Mouse (Mus musculus) MEL (cell line): Measurements from ENCODE around the gene Ngp. TPM values are rescaled to one million over a fixed set of nuclear protein-coding genes. Genes with fewer than 3 reads are reported as not detected.

Source experiments
- DNase-seq: peaks from one replicate; pipeline ENCODE4 v3.0.0; 2011; ENCODE audit warnings: low read depth, low spot score
- H3K27ac ChIP-seq: 2 replicates; pipeline ENCODE4 v1.5.1; 2012; ENCODE audit warnings: low read depth, mild to moderate bottlenecking, control low read depth, low read length, moderate library complexity; ENCODE audit not compliant: control insufficient read depth
- H3K27me3 ChIP-seq, 2 experiments: fragments of 150-350 bp in 1 of 2; sonication (generic) in 1 of 2; 2 replicates each; pipeline ENCODE4 v1.6.1; 2012; ENCODE audit warnings: low read length in 2 of 2, mild to moderate bottlenecking in 2 of 2, improper control_type of control experiment in 1 of 2, moderate library complexity in 1 of 2; ENCODE audit not compliant: insufficient read depth in 2 of 2, control insufficient read depth in 1 of 2
- H3K36me3 ChIP-seq, 2 experiments: 2 replicates each; pipeline ENCODE4 v1.6.1; 2012 to 2014; ENCODE audit warnings: low read length in 2 of 2, improper control_type of control experiment in 1 of 2, inconsistent platforms in 1 of 2, mild to moderate bottlenecking in 1 of 2; ENCODE audit not compliant: insufficient read depth in 2 of 2, control insufficient read depth in 1 of 2
- H3K4me1 ChIP-seq, 2 experiments: fragments of 150-350 bp in 1 of 2; sonication (generic) in 1 of 2; 2 replicates each; pipeline ENCODE4 v1.6.1; 2012; ENCODE audit warnings: low read length in 2 of 2, improper control_type of control experiment in 1 of 2, mild to moderate bottlenecking in 1 of 2; ENCODE audit not compliant: insufficient read depth in 2 of 2, control insufficient read depth in 1 of 2
- H3K4me3 ChIP-seq, 2 experiments: fragments of 150-350 bp in 1 of 2; sonication (generic) in 1 of 2; 2 replicates each; pipeline ENCODE4 v1.5.1; 2012; ENCODE audit warnings: low read depth in 2 of 2, low read length in 2 of 2, mild to moderate bottlenecking in 2 of 2, moderate library complexity in 2 of 2, control low read depth in 1 of 2, improper control_type of control experiment in 1 of 2; ENCODE audit not compliant: control insufficient read depth in 1 of 2, insufficient read depth in 1 of 2
- H3K79me2 ChIP-seq: 2 replicates; pipeline ENCODE4 v1.6.1; 2012; ENCODE audit warnings: mild to moderate bottlenecking, low read length, moderate library complexity; ENCODE audit not compliant: control insufficient read depth, poor library complexity, insufficient read depth
- H3K9ac ChIP-seq: 2 replicates; pipeline ENCODE4 v1.6.1; 2012; ENCODE audit warnings: low read depth, mild to moderate bottlenecking, control low read depth, low read length, moderate library complexity; ENCODE audit not compliant: control insufficient read depth, poor library complexity, severe bottlenecking
- H3K9me3 ChIP-seq: fragments of 150-350 bp; sonication (generic); replicated peaks from 2 replicates; pipeline ENCODE4 v1.6.1; 2012; ENCODE audit warnings: mild to moderate bottlenecking, low read length, improper control_type of control experiment, moderate library complexity; ENCODE audit not compliant: insufficient read depth
- BHLHE40 ChIP-seq: IDR thresholded peaks from 2 replicates; pipeline ENCODE4 v1.6.1; 2012; ENCODE audit warnings: low read depth, mild to moderate bottlenecking, inconsistent platforms, low read length, improper control_type of control experiment, borderline replicate concordance
- CHD1 ChIP-seq: IDR thresholded peaks from 2 replicates; pipeline ENCODE4 v1.6.1; 2012; ENCODE audit warnings: low read depth, mild to moderate bottlenecking, inconsistent platforms, low read length, improper control_type of control experiment
- E2F4 ChIP-seq: IDR thresholded peaks from 2 replicates; pipeline ENCODE4 v1.6.1; 2011; ENCODE audit warnings: low read depth, low read length, improper control_type of control experiment, borderline replicate concordance
- EP300 ChIP-seq, 2 experiments: IDR thresholded peaks; 2 replicates each; pipeline ENCODE4 v1.6.1; 2011; ENCODE audit warnings: improper control_type of control experiment in 2 of 2, low read length in 2 of 2, low read depth in 1 of 2, mild to moderate bottlenecking in 1 of 2
- ETS1 ChIP-seq: IDR thresholded peaks from 2 replicates; pipeline ENCODE4 v1.6.1; 2012; ENCODE audit warnings: low read depth, mild to moderate bottlenecking, inconsistent platforms, low read length, improper control_type of control experiment, moderate library complexity
- GABPA ChIP-seq: IDR thresholded peaks from 2 replicates; pipeline ENCODE4 v1.6.1; 2012; ENCODE audit warnings: low read depth, mild to moderate bottlenecking, inconsistent platforms, low read length, improper control_type of control experiment, moderate library complexity
- HCFC1 ChIP-seq: IDR thresholded peaks from 2 replicates; pipeline ENCODE4 v1.6.1; 2012; ENCODE audit warnings: low read depth, mild to moderate bottlenecking, inconsistent platforms, low read length, improper control_type of control experiment, moderate library complexity
- JUND ChIP-seq: IDR thresholded peaks from 2 replicates; pipeline ENCODE4 v1.6.1; 2011; ENCODE audit warnings: low read depth, mild to moderate bottlenecking, improper control_type of control experiment, low read length
- MAFK ChIP-seq: IDR thresholded peaks from 2 replicates; pipeline ENCODE4 v1.6.1; 2011; ENCODE audit warnings: low read depth, mild to moderate bottlenecking, low read length, improper control_type of control experiment, borderline replicate concordance
- MAX ChIP-seq: IDR thresholded peaks from 2 replicates; pipeline ENCODE4 v1.6.1; 2011; ENCODE audit warnings: low read length, improper control_type of control experiment
- MAZ ChIP-seq: IDR thresholded peaks from 2 replicates; pipeline ENCODE4 v1.6.1; 2012; ENCODE audit warnings: low read depth, mild to moderate bottlenecking, inconsistent platforms, low read length, improper control_type of control experiment
- MEF2A ChIP-seq: IDR thresholded peaks from 2 replicates; pipeline ENCODE4 v1.6.1; 2014; ENCODE audit warnings: low read depth, mild to moderate bottlenecking, inconsistent platforms, low read length, improper control_type of control experiment; ENCODE audit not compliant: poor library complexity, insufficient replicate concordance, severe bottlenecking; ENCODE audit errors: extremely low read depth
- MXI1 ChIP-seq: IDR thresholded peaks from 2 replicates; pipeline ENCODE4 v1.6.1; 2011; ENCODE audit warnings: mild to moderate bottlenecking, low read depth, low read length, improper control_type of control experiment
- MYB ChIP-seq: IDR thresholded peaks from 2 replicates; pipeline ENCODE4 v1.6.1; 2011; ENCODE audit warnings: mild to moderate bottlenecking, low read depth, low read length, improper control_type of control experiment
- MYC ChIP-seq: IDR thresholded peaks from 2 replicates; pipeline ENCODE4 v1.6.1; 2011; ENCODE audit warnings: low read depth, mild to moderate bottlenecking, low read length, improper control_type of control experiment, moderate library complexity
- NELFE ChIP-seq: IDR thresholded peaks from 2 replicates; pipeline ENCODE4 v1.6.1; 2011; ENCODE audit warnings: low read depth, low read length, improper control_type of control experiment
- NRF1 ChIP-seq: IDR thresholded peaks from 2 replicates; pipeline ENCODE4 v1.6.1; 2014; ENCODE audit warnings: low read depth, mild to moderate bottlenecking, inconsistent platforms, low read length, improper control_type of control experiment, moderate library complexity; ENCODE audit not compliant: poor library complexity, insufficient read depth, severe bottlenecking
- POLR2A ChIP-seq, 2 experiments: IDR thresholded peaks; 2 replicates each; pipeline ENCODE4 v1.6.1; 2011 to 2012; ENCODE audit warnings: low read length in 2 of 2, mild to moderate bottlenecking in 2 of 2, control low read depth in 1 of 2, improper control_type of control experiment in 1 of 2, low read depth in 1 of 2, moderate library complexity in 1 of 2; ENCODE audit not compliant: control insufficient read depth in 1 of 2, insufficient read depth in 1 of 2, poor library complexity in 1 of 2
- POLR2AphosphoS2 ChIP-seq: IDR thresholded peaks from 2 replicates; pipeline ENCODE4 v1.6.1; 2011; ENCODE audit warnings: low read length, improper control_type of control experiment
- RAD21 ChIP-seq: IDR thresholded peaks from 2 replicates; pipeline ENCODE4 v1.6.1; 2011; ENCODE audit warnings: mild to moderate bottlenecking, low read depth, low read length, improper control_type of control experiment
- RCOR1 ChIP-seq: IDR thresholded peaks from 2 replicates; pipeline ENCODE4 v1.6.1; 2012; ENCODE audit warnings: low read depth, mild to moderate bottlenecking, inconsistent platforms, low read length, improper control_type of control experiment
- SMC3 ChIP-seq: IDR thresholded peaks from 2 replicates; pipeline ENCODE4 v1.6.1; 2011; ENCODE audit warnings: low read depth, low read length, improper control_type of control experiment
- TAL1 ChIP-seq: IDR thresholded peaks from 2 replicates; pipeline ENCODE4 v1.6.1; 2012; ENCODE audit warnings: mild to moderate bottlenecking, inconsistent platforms, low read length, moderate library complexity, mixed read lengths
- TBP ChIP-seq: IDR thresholded peaks from 2 replicates; pipeline ENCODE4 v1.8.0; 2011; ENCODE audit warnings: low read depth, low read length, improper control_type of control experiment
- TCF12 ChIP-seq: IDR thresholded peaks from 2 replicates; pipeline ENCODE4 v1.6.1; 2014; ENCODE audit warnings: low read depth, mild to moderate bottlenecking, inconsistent platforms, low read length, improper control_type of control experiment, moderate library complexity
- UBTF ChIP-seq: IDR thresholded peaks from 2 replicates; pipeline ENCODE4 v1.6.1; 2012; ENCODE audit warnings: low read depth, mild to moderate bottlenecking, inconsistent platforms, low read length, improper control_type of control experiment, moderate library complexity, borderline replicate concordance; ENCODE audit not compliant: insufficient read depth
- USF1 ChIP-seq: IDR thresholded peaks from 2 replicates; pipeline ENCODE4 v1.6.1; 2014; ENCODE audit warnings: low read depth, mild to moderate bottlenecking, inconsistent platforms, low read length, improper control_type of control experiment, moderate library complexity
- USF2 ChIP-seq, 2 experiments: IDR thresholded peaks; 2 replicates each; pipeline ENCODE4 v1.6.1; 2011 to 2012; ENCODE audit warnings: improper control_type of control experiment in 2 of 2, low read length in 2 of 2, borderline replicate concordance in 1 of 2, inconsistent platforms in 1 of 2, low read depth in 1 of 2, mild to moderate bottlenecking in 1 of 2; ENCODE audit not compliant: insufficient read depth in 1 of 2
- ZC3H11A ChIP-seq: IDR thresholded peaks from 2 replicates; pipeline ENCODE4 v1.6.1; 2012; ENCODE audit warnings: low read depth, mild to moderate bottlenecking, inconsistent platforms, low read length, improper control_type of control experiment
- ZMIZ1 ChIP-seq: IDR thresholded peaks from 2 replicates; pipeline ENCODE4 v1.6.1; 2012; ENCODE audit warnings: low read depth, mild to moderate bottlenecking, inconsistent platforms, low read length, improper control_type of control experiment, moderate library complexity
- ZNF384 ChIP-seq: IDR thresholded peaks from 2 replicates; pipeline ENCODE4 v1.6.1; 2012; ENCODE audit warnings: low read depth, mild to moderate bottlenecking, inconsistent platforms, low read length, improper control_type of control experiment
- polyA plus RNA-seq, 2 experiments: library from polyadenylated mRNA; stranded (reverse) in 1 of 2; unstranded in 1 of 2; fragments of >175 nt in 1 of 2; fragments of >200 nt in 1 of 2; gene quantifications; 2 replicates each; pipeline versions ENCODE4 v1.2.1 to v1.2.4; 2012; ENCODE audit warnings: low replicate concordance in 2 of 2, low read depth in 1 of 2; ENCODE audit not compliant: insufficient read length in 2 of 2, insufficient read depth in 1 of 2, missing spikeins in 1 of 2
- total RNA-seq: library from RNA; depleted of rRNA; stranded (reverse); fragments of 300-350 nt; gene quantifications from 2 replicates; pipeline ENCODE4 v1.2.3, GENCODE M21; 2012

Ngp gene
- total and polyA plus RNA-seq, 3 experiments: not detected

DNA sequence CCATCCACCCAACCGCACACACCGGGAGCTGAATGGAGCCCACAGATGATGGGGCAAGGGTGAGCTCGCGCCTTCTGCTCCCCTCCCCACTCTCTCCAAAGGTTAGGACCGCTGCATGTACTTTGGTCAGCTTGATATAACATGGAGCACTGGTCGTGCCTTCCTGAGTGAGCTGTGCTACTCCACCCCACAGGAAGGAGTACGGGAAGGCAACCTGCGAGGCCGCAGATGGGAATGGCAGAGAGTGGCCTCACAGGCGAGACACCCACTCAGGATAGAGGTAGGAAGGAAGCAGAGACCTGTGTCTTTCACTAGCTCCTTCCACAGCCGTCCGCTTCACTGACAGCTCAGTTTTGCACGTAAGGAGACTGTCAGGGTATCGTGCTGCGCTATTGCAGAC lies 28.8 kb downstream of the Ngp start:
- Histone ChIP-seq H3K36me3 (no peaks in the 10 kb centered on the region), H3K4me1 (peaks cover 0 to 6% of the 10 kb centered on the region in 2 experiments; a peak in 2 of 4 replicates)

DNA sequence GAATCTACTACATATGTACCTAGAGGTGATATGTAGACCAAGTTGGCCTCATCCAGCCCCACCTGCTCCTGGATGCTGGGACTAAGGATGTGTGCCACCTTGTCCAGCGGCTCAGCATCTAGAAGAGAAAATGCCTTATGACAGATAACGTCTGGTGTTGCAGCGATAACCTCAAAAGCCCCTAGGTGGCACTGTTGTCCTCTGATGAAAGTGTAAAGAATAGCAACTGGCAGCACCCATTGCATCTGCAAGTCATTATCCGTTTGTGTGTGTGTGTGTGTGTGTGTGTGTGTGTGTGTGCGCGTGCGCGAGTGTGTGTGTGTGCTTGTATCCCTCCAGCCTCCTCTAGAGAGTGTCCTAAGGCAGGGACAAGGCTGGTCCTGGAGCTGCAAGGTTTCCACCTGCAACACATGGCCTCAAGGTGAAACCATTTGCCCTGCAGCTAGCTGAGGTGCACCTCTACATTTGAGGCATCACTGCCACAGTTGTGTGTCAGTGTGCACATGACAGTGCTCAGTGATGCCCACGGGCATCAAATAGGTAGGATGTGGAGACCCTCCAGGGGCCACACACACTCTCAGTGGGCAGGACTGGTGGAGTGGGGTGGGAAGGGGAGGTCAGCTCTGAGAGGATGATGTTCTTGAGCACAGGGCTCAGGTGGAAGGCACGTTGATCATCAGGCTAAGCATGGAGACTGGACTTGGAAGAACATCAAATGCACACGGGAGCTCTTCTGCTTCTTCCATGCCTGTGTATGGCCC lies 29.5 kb downstream of the Ngp start:
- DNase-seq: peak; percentile 93
- H3K79me2 ChIP-seq: no peaks in the 10 kb centered on the region
- no peaks in the 10 kb centered on the region for H3K36me3 ChIP-seq
- no peak overlapping the region for H3K9ac ChIP-seq
- H3K4me1 ChIP-seq: peaks cover 0 to 6% of the 10 kb centered on the region in 2 experiments; a peak in 2 of 4 replicates
- H3K4me3 ChIP-seq: no peak overlapping the region
- H3K27me3 ChIP-seq: no peaks in the 10 kb centered on the region
- H3K27ac ChIP-seq: no peak overlapping the region
- H3K9me3 ChIP-seq: no peaks in the 10 kb centered on the region
- no peak for TF ChIP-seq TAL1
- peak in 1 of 2 experiments; percentile 60; a peak in 2 of 4 replicates for TF ChIP-seq EP300 (IDR thresholded peaks at IDR 0.05; ENCODE audit: low read depth in 1 of 2, low read length in 2 of 2)
- TF ChIP-seq TCF12: no peak
- TF ChIP-seq TBP: no peak
- TF ChIP-seq NELFE: no peak
- no peak for TF ChIP-seq BHLHE40
- no peak for TF ChIP-seq USF2 (IDR thresholded peaks at IDR 0.05; ENCODE audit: borderline replicate concordance in 1 of 2, insufficient read depth in 1 of 2, low read depth in 1 of 2, low read length in 2 of 2)
- TF ChIP-seq RCOR1: peak; percentile 6; the same call in 1 of the 2 replicates
- TF ChIP-seq UBTF: no peak
- no peak for TF ChIP-seq E2F4
- no peak for TF ChIP-seq USF1
- TF ChIP-seq POLR2A (IDR thresholded peaks at IDR 0.05; ENCODE audit: control insufficient read depth in 1 of 2, insufficient read depth in 1 of 2, low read depth in 1 of 2, low read length in 2 of 2, poor library complexity in 1 of 2): no peak
- TF ChIP-seq HCFC1: no peak
- TF ChIP-seq ZMIZ1: no peak
- TF ChIP-seq POLR2AphosphoS2: no peak
- peak; percentile 74 for TF ChIP-seq NRF1
- no peak for TF ChIP-seq MXI1
- 0 out of 2 replicates have a peak, but pooled peaks have one; percentile 30 for TF ChIP-seq MAZ
- no peak for TF ChIP-seq MEF2A
- TF ChIP-seq MYC: peak; percentile 38; the same call in 1 of the 2 replicates
- TF ChIP-seq CHD1: no peak
- TF ChIP-seq ZNF384: no peak
- no peak for TF ChIP-seq GABPA
- peak; percentile 90 for TF ChIP-seq SMC3
- TF ChIP-seq ETS1: no peak; the same call in 1 of the 2 replicates
- TF ChIP-seq MAX: no peak
- no peak for TF ChIP-seq JUND

More for the DNA sequence above, 28.8 kb downstream of the Ngp start:
- no peaks in the 10 kb centered on the region for H3K79me2 ChIP-seq
- no peak overlapping the region for H3K4me3 ChIP-seq
- no peaks in the 10 kb centered on the region for H3K9me3 ChIP-seq
- H3K27me3 ChIP-seq: no peaks in the 10 kb centered on the region
- no peak for TF ChIP-seq ZC3H11A
- TF ChIP-seq MXI1: no peak
- no peak for TF ChIP-seq RAD21
- no peak for TF ChIP-seq MAFK
- no peak for TF ChIP-seq SMC3
- TF ChIP-seq MYB: no peak
- no peak for TF ChIP-seq RCOR1
- no peak for TF ChIP-seq POLR2AphosphoS2
- no peak overlapping the region for H3K9ac ChIP-seq
- H3K27ac ChIP-seq: no peak overlapping the region
- no peak for DNase-seq
